Mouse (Mus musculus): Measurements from ENCODE around the gene Cln3.

DNA sequence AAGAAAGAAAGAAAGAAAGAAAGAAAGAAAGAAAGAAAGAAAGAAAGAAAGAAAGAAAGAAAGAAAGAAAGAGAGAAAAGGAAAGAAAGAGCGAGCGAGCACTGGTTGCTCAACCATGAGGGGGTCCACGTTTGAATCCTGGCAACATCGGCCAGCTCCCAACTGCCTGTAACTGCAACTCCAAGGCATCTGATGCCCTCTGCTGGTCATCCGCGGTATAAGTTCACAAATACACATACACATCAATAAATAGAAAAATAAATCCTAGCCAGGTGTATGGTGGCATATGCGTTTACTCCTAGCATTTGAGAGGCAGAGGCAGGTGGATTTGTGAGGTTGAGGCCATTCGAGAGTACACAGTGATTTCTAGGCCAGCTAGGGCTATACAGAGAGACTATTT lies 8.7 kb downstream of the Cln3 start:
- TF ChIP-seq CTCF (IDR thresholded peaks at IDR 0.05; ENCODE audit: low read depth) (peak; percentile 86), EP300 (IDR thresholded peaks at IDR 0.05; ENCODE audit: low read depth) (no peak)
